Mouse (Mus musculus): ENCODE measurements around the gene Acacb. TPM values are rescaled to one million over a fixed set of nuclear protein-coding genes. Genes with fewer than 3 reads are reported as not detected.

Acacb gene
- polyA plus RNA-seq, 1 experiment from 2014 or later: 3.6 TPM

- DNase-seq (ENCODE audit: low spot score): no peak
- H3K36me3 ChIP-seq (replicated peaks; ENCODE audit: control insufficient read depth, insufficient read depth, low read depth, low read length): no peaks in the 10 kb centered on the region
- H3K27me3 ChIP-seq (ENCODE audit: control insufficient read depth, insufficient read depth, low read length): no peaks in the 10 kb centered on the region
- 36% methylated on average over 13 of the region's 13 CpGs for WGBS
- H3K9ac ChIP-seq (replicated peaks; ENCODE audit: low read length): no peak overlapping the region
- H3K27ac ChIP-seq (replicated peaks; ENCODE audit: low read depth, low read length): no peak overlapping the region
- no peaks in the 10 kb centered on the region for H3K9me3 ChIP-seq (replicated peaks; ENCODE audit: control insufficient read depth, low read length)
- H3K4me1 ChIP-seq (ENCODE audit: control insufficient read depth, insufficient read depth, low read length): no peaks in the 10 kb centered on the region
- no peak overlapping the region for H3K4me2 ChIP-seq (ENCODE audit: low read depth, low read length)
- ATAC-seq (replicated peaks; ENCODE audit: insufficient number of reproducible peaks, low FRiP score, low TSS enrichment, low read depth): 0 out of 2 replicates have a peak, but pooled peaks have one; percentile 54
- H3K4me3 ChIP-seq (ENCODE audit: low read depth, low read length): no peak overlapping the region
Observed at GRCm38 (mm10) chr5:114284604-114285397, 138.5 kb downstream of the Acacb start.

DNA sequence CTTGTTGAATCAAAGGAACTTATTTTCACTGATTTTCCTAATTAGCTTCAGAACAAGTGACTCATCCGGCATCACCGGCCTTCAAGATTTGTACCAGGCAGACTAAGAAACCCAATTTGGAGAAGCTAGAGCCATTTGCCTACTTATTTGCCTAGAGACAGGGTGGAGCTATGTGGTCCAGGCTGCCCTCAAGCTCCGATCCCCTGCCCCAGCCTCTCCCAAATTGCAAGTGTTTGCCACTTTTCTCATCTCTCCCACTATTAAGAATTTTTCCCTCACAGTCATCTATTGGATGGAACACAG, 139.0 kb downstream of the Acacb start:
- Histone ChIP-seq H3K4me1 (ENCODE audit: control insufficient read depth, insufficient read depth, low read length) (no peaks in the 10 kb centered on the region), H3K4me3 (ENCODE audit: low read depth, low read length) (no peak overlapping the region), H3K36me3 (replicated peaks; ENCODE audit: control insufficient read depth, insufficient read depth, low read depth, low read length) (no peaks in the 10 kb centered on the region), H3K27me3 (ENCODE audit: control insufficient read depth, insufficient read depth, low read length) (no peaks in the 10 kb centered on the region), H3K9ac (replicated peaks; ENCODE audit: low read length) (no peak overlapping the region), H3K9me3 (replicated peaks; ENCODE audit: control insufficient read depth, low read length) (no peaks in the 10 kb centered on the region), H3K27ac (replicated peaks; ENCODE audit: low read depth, low read length) (no peak overlapping the region), H3K4me2 (ENCODE audit: low read depth, low read length) (no peak overlapping the region)
- ATAC-seq (replicated peaks; ENCODE audit: insufficient number of reproducible peaks, low FRiP score, low TSS enrichment, low read depth) (no peak), DNase-seq (ENCODE audit: low spot score) (no peak)
- WGBS: 51% methylated on average over 3 of the region's 3 CpGs

DNA sequence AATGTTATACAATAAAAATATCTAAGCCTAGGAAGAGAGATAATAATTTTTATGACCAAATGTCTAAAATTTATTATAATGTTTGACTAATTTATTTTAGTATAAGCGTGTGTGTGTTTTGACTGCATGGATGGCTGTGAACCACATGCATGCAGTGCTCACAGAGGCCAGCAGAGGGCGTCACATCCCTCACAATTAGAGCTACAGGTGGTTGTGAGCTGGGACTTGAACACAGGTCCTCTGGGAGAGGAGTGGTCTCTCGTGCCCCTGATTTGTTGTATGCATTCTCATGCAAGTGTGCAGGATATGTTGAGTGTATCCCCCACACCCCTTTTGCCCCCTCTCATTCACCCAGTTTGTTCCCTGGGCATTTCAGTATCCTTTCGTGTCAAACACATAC, 139.8 kb downstream of the Acacb start:
- Histone ChIP-seq H3K9ac (replicated peaks; ENCODE audit: low read length) (no peak overlapping the region), H3K27ac (replicated peaks; ENCODE audit: low read depth, low read length) (no peak overlapping the region), H3K27me3 (ENCODE audit: control insufficient read depth, insufficient read depth, low read length) (no peaks in the 10 kb centered on the region), H3K4me2 (ENCODE audit: low read depth, low read length) (no peak overlapping the region), H3K4me1 (ENCODE audit: control insufficient read depth, insufficient read depth, low read length) (no peaks in the 10 kb centered on the region), H3K9me3 (replicated peaks; ENCODE audit: control insufficient read depth, low read length) (no peaks in the 10 kb centered on the region), H3K36me3 (replicated peaks; ENCODE audit: control insufficient read depth, insufficient read depth, low read depth, low read length) (no peaks in the 10 kb centered on the region), H3K4me3 (ENCODE audit: low read depth, low read length) (no peak overlapping the region)
- no peak for ATAC-seq (replicated peaks; ENCODE audit: insufficient number of reproducible peaks, low FRiP score, low TSS enrichment, low read depth)
- DNase-seq (ENCODE audit: low spot score): no peak
- WGBS: 78% methylated on average over 4 of the region's 4 CpGs

GRCm38 (mm10) chr5:114286872-114287571, 140.7 kb downstream of the Acacb start:
- Histone ChIP-seq H3K4me3 (ENCODE audit: low read depth, low read length) (no peak overlapping the region), H3K27me3 (ENCODE audit: control insufficient read depth, insufficient read depth, low read length) (no peaks in the 10 kb centered on the region), H3K27ac (replicated peaks; ENCODE audit: low read depth, low read length) (no peak overlapping the region), H3K4me1 (ENCODE audit: control insufficient read depth, insufficient read depth, low read length) (no peaks in the 10 kb centered on the region), H3K9me3 (replicated peaks; ENCODE audit: control insufficient read depth, low read length) (no peaks in the 10 kb centered on the region), H3K9ac (replicated peaks; ENCODE audit: low read length) (no peak overlapping the region), H3K4me2 (ENCODE audit: low read depth, low read length) (no peak overlapping the region), H3K36me3 (replicated peaks; ENCODE audit: control insufficient read depth, insufficient read depth, low read depth, low read length) (no peaks in the 10 kb centered on the region)
- no peak for ATAC-seq (replicated peaks; ENCODE audit: insufficient number of reproducible peaks, low FRiP score, low TSS enrichment, low read depth)
- WGBS: 81% methylated on average over 16 of the region's 16 CpGs
- no peak for DNase-seq (ENCODE audit: low spot score)

GRCm38 (mm10) chr5:114288396-114288795, 142.1 kb downstream of the Acacb start:
- DNase-seq (ENCODE audit: low spot score) (no peak), ATAC-seq (replicated peaks; ENCODE audit: insufficient number of reproducible peaks, low FRiP score, low TSS enrichment, low read depth) (no peak)
- Histone ChIP-seq H3K36me3 (replicated peaks; ENCODE audit: control insufficient read depth, insufficient read depth, low read depth, low read length) (no peaks in the 10 kb centered on the region), H3K27me3 (ENCODE audit: control insufficient read depth, insufficient read depth, low read length) (no peaks in the 10 kb centered on the region), H3K9ac (replicated peaks; ENCODE audit: low read length) (no peak overlapping the region), H3K4me3 (ENCODE audit: low read depth, low read length) (no peak overlapping the region), H3K9me3 (replicated peaks; ENCODE audit: control insufficient read depth, low read length) (no peaks in the 10 kb centered on the region), H3K4me2 (ENCODE audit: low read depth, low read length) (no peak overlapping the region), H3K27ac (replicated peaks; ENCODE audit: low read depth, low read length) (no peak overlapping the region), H3K4me1 (ENCODE audit: control insufficient read depth, insufficient read depth, low read length) (no peaks in the 10 kb centered on the region)
- whole genome bisulfite sequencing: 77% methylated on average over 5 of the region's 5 CpGs

DNA sequence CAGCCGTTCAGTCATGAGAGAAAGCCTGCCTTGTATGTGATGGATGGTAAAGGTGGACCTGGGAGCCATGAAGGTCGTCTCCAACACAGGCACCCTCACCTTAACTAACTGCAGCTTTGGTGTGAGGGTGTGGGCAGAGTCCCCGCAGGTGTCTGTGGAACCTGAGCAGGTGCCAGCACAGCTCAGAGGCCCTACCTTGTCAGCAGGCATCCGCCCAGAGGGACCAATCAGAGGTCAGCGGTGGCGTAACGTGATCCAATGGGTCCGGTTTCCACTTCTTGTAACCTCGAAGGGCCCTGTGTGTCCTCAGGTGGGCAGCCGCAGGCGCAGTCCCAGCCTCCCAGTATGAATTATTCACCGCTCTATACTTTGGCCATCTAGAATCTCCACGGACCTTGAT, 142.5 kb downstream of the Acacb start, which contains the start of gene Myo1h:
Gene Myo1h, plus strand, starts transcription at position 293 of the 400 bp plus-strand sequence.
- Histone ChIP-seq H3K9me3 (replicated peaks; ENCODE audit: control insufficient read depth, low read length) (no peaks in the 10 kb centered on the region), H3K27ac (replicated peaks; ENCODE audit: low read depth, low read length) (no peak within 1 kb of the TSS), H3K4me2 (ENCODE audit: low read depth, low read length) (no peak within 1 kb of the TSS), H3K4me3 (ENCODE audit: low read depth, low read length) (no peak within 1 kb of the TSS), H3K4me1 (ENCODE audit: control insufficient read depth, insufficient read depth, low read length) (no peaks in the 10 kb centered on the region), H3K27me3 (ENCODE audit: control insufficient read depth, insufficient read depth, low read length) (no peaks in the 10 kb centered on the region), H3K9ac (replicated peaks; ENCODE audit: low read length) (no peak within 1 kb of the TSS), H3K36me3 (replicated peaks; ENCODE audit: control insufficient read depth, insufficient read depth, low read depth, low read length) (no peaks in the 10 kb centered on the region)
- DNase-seq (ENCODE audit: low spot score): no peak
- no peak for ATAC-seq (replicated peaks; ENCODE audit: insufficient number of reproducible peaks, low FRiP score, low TSS enrichment, low read depth)
- 44% methylated on average over 13 of the region's 13 CpGs for WGBS

DNA sequence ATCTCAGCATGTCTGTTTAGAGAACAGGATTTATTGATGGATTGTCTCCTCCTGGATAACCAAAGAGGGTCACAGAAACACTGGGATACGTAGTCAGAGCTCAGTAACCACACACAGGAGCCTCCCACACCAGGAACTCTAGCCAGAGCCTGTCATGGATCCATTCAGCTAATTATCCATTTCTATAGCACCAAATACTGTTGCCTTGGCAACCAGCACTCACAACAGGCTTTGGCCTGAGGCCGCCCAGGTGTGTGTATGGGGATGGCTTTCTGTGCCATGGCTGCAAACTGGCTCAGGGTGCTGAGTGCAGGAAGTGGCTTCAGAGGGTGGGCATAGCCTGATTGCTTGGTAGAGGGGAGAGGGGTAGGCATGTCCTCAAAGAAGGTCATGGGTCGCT, 143.7 kb downstream of the Acacb start:
- no peak overlapping the region for H3K4me2 ChIP-seq (ENCODE audit: low read depth, low read length)
- H3K9ac ChIP-seq (replicated peaks; ENCODE audit: low read length): no peak overlapping the region
- H3K27ac ChIP-seq (replicated peaks; ENCODE audit: low read depth, low read length): no peak overlapping the region
- DNase-seq (ENCODE audit: low spot score) (peak; percentile 53), ATAC-seq (replicated peaks; ENCODE audit: insufficient number of reproducible peaks, low FRiP score, low TSS enrichment, low read depth) (0 out of 2 replicates have a peak, but pooled peaks have one; percentile 32)
- no peaks in the 10 kb centered on the region for H3K4me1 ChIP-seq (ENCODE audit: control insufficient read depth, insufficient read depth, low read length)
- H3K4me3 ChIP-seq (ENCODE audit: low read depth, low read length): no peak overlapping the region
- H3K27me3 ChIP-seq (ENCODE audit: control insufficient read depth, insufficient read depth, low read length): no peaks in the 10 kb centered on the region
- H3K36me3 ChIP-seq (replicated peaks; ENCODE audit: control insufficient read depth, insufficient read depth, low read depth, low read length): no peaks in the 10 kb centered on the region
- no peaks in the 10 kb centered on the region for H3K9me3 ChIP-seq (replicated peaks; ENCODE audit: control insufficient read depth, low read length)
- WGBS: 60% methylated on average over 3 of the region's 3 CpGs
